Comparison of ENCODE assay signal across 14 mouse cellular contexts in the genomic region with DNA sequence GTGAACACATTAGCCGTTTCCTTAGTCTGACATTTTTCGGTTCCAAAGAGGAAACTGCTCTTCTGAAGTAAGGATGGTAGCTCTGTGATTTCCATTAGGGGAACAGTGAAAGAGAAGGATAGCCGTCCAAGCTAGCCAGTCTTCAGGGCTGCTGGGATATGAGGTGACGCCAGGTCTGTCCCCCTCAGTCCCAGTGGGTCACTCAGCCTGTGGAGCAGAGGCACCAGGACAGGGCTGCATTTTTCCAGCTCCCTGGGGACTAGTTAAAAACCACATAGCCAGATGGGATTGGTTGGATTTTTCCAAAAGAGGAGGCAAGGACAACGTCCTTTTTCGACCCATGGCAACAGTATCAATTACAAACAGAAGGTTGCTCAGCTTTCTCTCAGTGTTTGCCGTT. TPM values are rescaled to one million over a fixed set of nuclear protein-coding genes. Genes with fewer than 3 reads are reported as not detected.
DNase-seq lines count a peak whose midpoint lies in the region; ATAC-seq and TF ChIP-seq lines count a peak whose summit lies in the region.
"Had no signal": no experiment of that assay in that cellular context is flagged by ENCODE, and none has a peak within 500 bp of the region (broad histone marks: within the 10 kb centered on the region; RNA-seq: fewer than 3 reads in every experiment).

No protein-coding gene starts in this region.

- no peak overlapping the region for H3K4me3 ChIP-seq in brown adipose tissue, adult 24 weeks (ENCODE audit: insufficient read depth, low read depth, low read length)
- peak overlapping the region; percentile 29; the same call in 1 of the 2 replicates for H3K4me3 ChIP-seq in gastrocnemius, adult 2 months
- H3K4me3 ChIP-seq in hindbrain, embryonic 14.5 days (replicated peaks; ENCODE audit: low read length), result no peak overlapping the region
- H3K4me3 ChIP-seq: embryonic facial prominence, embryonic 13.5 days; forebrain, embryonic 13.5 days; liver, embryonic 12.5 days; midbrain, embryonic 15.5 days had no signal

- H3K27me3 ChIP-seq in hindbrain, embryonic 14.5 days (ENCODE audit: control insufficient read depth, insufficient read depth, low read length), result no peaks in the 10 kb centered on the region
- H3K27me3 ChIP-seq: embryonic facial prominence, embryonic 13.5 days; forebrain, embryonic 13.5 days; liver, embryonic 12.5 days; midbrain, embryonic 15.5 days had no signal

- intact Hi-C loops in gastrocnemius, adult 2 months (cut with DNase I), result no loop called here
- intact Hi-C loops in heart, postnatal 10 days (cut with DNase I), result loop anchor here (5.0 kb wide), 1 partner anchor 65 kb away; no protein-coding TSS in a partner anchor

- 76% methylated on average over 7 of the region's 7 CpGs for WGBS in hindbrain, embryonic 14.5 days

- no peak overlapping the region for H3K4me2 ChIP-seq in hindbrain, embryonic 14.5 days (replicated peaks)
- H3K4me2 ChIP-seq: embryonic facial prominence, embryonic 13.5 days; forebrain, embryonic 13.5 days; liver, embryonic 12.5 days; midbrain, embryonic 15.5 days had no signal

- no peak for ATAC-seq in monocyte, adult 5-6 weeks (replicated peaks; ENCODE audit: insufficient number of reproducible peaks, low FRiP score, low TSS enrichment, poor library complexity, severe bottlenecking)
- ATAC-seq in erythroblast, adult 5-6 weeks (replicated peaks; ENCODE audit: low FRiP score, poor library complexity, severe bottlenecking), result no peak
- no peak for ATAC-seq in hindbrain, embryonic 14.5 days (ENCODE audit: low FRiP score)
- ATAC-seq: forebrain, embryonic 13.5 days; intestine, postnatal 0 days; liver, embryonic 12.5 days; midbrain, embryonic 15.5 days had no signal

- no peak for TF ChIP-seq CTCF in gastrocnemius, adult 2 months (IDR thresholded peaks at IDR 0.05)

- H3K4me1 ChIP-seq in brown adipose tissue, adult 24 weeks (ENCODE audit: control insufficient read depth, insufficient read depth, insufficient read length, low read length), result peaks cover 8% of the 10 kb centered on the region; the same call in 1 of the 2 replicates
- no peaks in the 10 kb centered on the region for H3K4me1 ChIP-seq in hindbrain, embryonic 14.5 days (replicated peaks; ENCODE audit: control insufficient read depth, insufficient read depth, low read length)
- H3K4me1 ChIP-seq: forebrain, embryonic 13.5 days; liver, embryonic 12.5 days; midbrain, embryonic 15.5 days had no signal

- no peak overlapping the region for H3K9ac ChIP-seq in hindbrain, embryonic 14.5 days
- H3K9ac ChIP-seq: embryonic facial prominence, embryonic 13.5 days; forebrain, embryonic 13.5 days; liver, embryonic 12.5 days; midbrain, embryonic 15.5 days had no signal

- H3K27ac ChIP-seq in brown adipose tissue, adult 24 weeks (replicated peaks; ENCODE audit: low read depth, low read length), result peak overlapping the region; percentile 53
- peak overlapping the region; percentile 75 for H3K27ac ChIP-seq in gastrocnemius, adult 2 months
- H3K27ac ChIP-seq in hindbrain, embryonic 14.5 days, result no peak overlapping the region
- H3K27ac ChIP-seq: embryonic facial prominence, embryonic 13.5 days; forebrain, embryonic 13.5 days; liver, embryonic 12.5 days; midbrain, embryonic 15.5 days had no signal

- H3K9me3 ChIP-seq in hindbrain, embryonic 14.5 days (ENCODE audit: control insufficient read depth, low read length), result no peaks in the 10 kb centered on the region
- H3K9me3 ChIP-seq: embryonic facial prominence, embryonic 13.5 days; forebrain, embryonic 13.5 days; liver, embryonic 12.5 days; midbrain, embryonic 15.5 days had no signal

- peak; percentile 77 for DNase-seq in gastrocnemius, adult 2 months
- peak; percentile 66 to 75 for DNase-seq in heart, postnatal 10 days
- DNase-seq in kidney, postnatal 14 days, result peak; percentile 60
- DNase-seq in hindbrain, embryonic 14.5 days (ENCODE audit: low spot score), result no peak
- DNase-seq: retina, postnatal 1 day had no signal

- H3K36me3 ChIP-seq in hindbrain, embryonic 14.5 days (replicated peaks; ENCODE audit: control insufficient read depth, insufficient read depth), result no peaks in the 10 kb centered on the region
- H3K36me3 ChIP-seq: embryonic facial prominence, embryonic 13.5 days; liver, embryonic 12.5 days; midbrain, embryonic 15.5 days had no signal

RNA-seq across cellular contexts. Expression of a gene that starts 25.9 kb away (rescaled TPM):
- polyA plus RNA-seq in brown adipose tissue, adult 24 weeks (2012; ENCODE audit: insufficient read depth, insufficient read length, missing spikeins), result 9.1 and 11.5 TPM in 2 replicates
- 10 to 100 TPM; 37.5 to 67.0 TPM for total RNA-seq in gastrocnemius, adult 2 months (2021)
- 10 to 100 TPM; 51.6 to 56.2 TPM for total RNA-seq in heart, postnatal 10 days (2021)
- total RNA-seq in monocyte, adult 5-6 weeks (2017), result 186 to 207 TPM (median 200 TPM) in 3 replicates
- 6.1 and 23.4 TPM in 2 replicates for total RNA-seq in erythroblast, adult 5-6 weeks (2015; ENCODE audit: low replicate concordance)
- 4.0 and 5.4 TPM in 2 replicates for total RNA-seq in erythroblast, adult 5-6 weeks (2017; ENCODE audit: low replicate concordance)
- 2.8 and 3.4 TPM in 2 replicates for polyA plus RNA-seq in hindbrain, embryonic 14.5 days (2014; fragmentation: Nextera tagmentation; extraction: Ambion mirVana)

RNA-seq across cellular contexts. Expression of a gene that starts 34.3 kb away (rescaled TPM):
- not detected in 2 replicates for polyA plus RNA-seq in brown adipose tissue, adult 24 weeks (2012; ENCODE audit: insufficient read depth, insufficient read length, missing spikeins)
- total RNA-seq in gastrocnemius, adult 2 months (2021), result not detected
- total RNA-seq in heart, postnatal 10 days (2021), result not detected
- total RNA-seq in monocyte, adult 5-6 weeks (2017), result 0.10 TPM in 1 of 3 replicates, not detected in the others
- total RNA-seq in erythroblast, adult 5-6 weeks (2015; ENCODE audit: low replicate concordance), result not detected in 2 replicates
- total RNA-seq in erythroblast, adult 5-6 weeks (2017; ENCODE audit: low replicate concordance), result not detected in 2 replicates
- polyA plus RNA-seq in hindbrain, embryonic 14.5 days (2014; fragmentation: Nextera tagmentation; extraction: Ambion mirVana), result 0.17 and 0.43 TPM in 2 replicates
- total RNA-seq: hematopoietic stem cell, adult 5-6 weeks had no signal
- polyA plus RNA-seq: intestine, postnatal 0 days; liver, embryonic 12.5 days had no signal
